Mouse (Mus musculus): ENCODE data around the gene Errfi1. TPM values are rescaled to one million over a fixed set of nuclear protein-coding genes. Genes with fewer than 3 reads are reported as not detected.

Gene Errfi1
- 14.7 and 14.9 TPM in 2 replicates for polyA plus RNA-seq (2016; fragmentation: Nextera tagmentation; extraction: Ambion mirVana)

- H3K4me3 ChIP-seq = peak within 1 kb of the TSS; percentile 70
Measured at GRCm38 (mm10) chr4:150853680-150854461, at the start of gene Errfi1. TSS of gene Errfi1 (plus strand) at chr4:150853919.

GRCm38 (mm10) chr4:150804204-150804603 lies 49.5 kb upstream of the Errfi1 start:
- ATAC-seq = no peak
- H3K9me3 ChIP-seq (replicated peaks) = no peaks in the 10 kb centered on the region
- peaks cover 4% of the 10 kb centered on the region; the same call in 1 of the 2 replicates for H3K27me3 ChIP-seq (replicated peaks)
- H3K4me1 ChIP-seq = peaks cover 28% of the 10 kb centered on the region
- H3K27ac ChIP-seq = no peak overlapping the region
- no peak overlapping the region for H3K9ac ChIP-seq
- no peak overlapping the region for H3K4me2 ChIP-seq
- 67% methylated on average over 6 of the region's 6 CpGs for WGBS (ENCODE audit: insufficient replicate concordance)
- H3K36me3 ChIP-seq = no peaks in the 10 kb centered on the region
- no peak overlapping the region for H3K4me3 ChIP-seq

More at GRCm38 (mm10) chr4:150853680-150854461, at the start of gene Errfi1:
- Histone ChIP-seq H3K36me3 (no peaks in the 10 kb centered on the region), H3K27me3 (replicated peaks) (peaks cover 30% of the 10 kb centered on the region), H3K9me3 (replicated peaks) (no peaks in the 10 kb centered on the region), H3K9ac (no peak within 1 kb of the TSS; the same call in 1 of the 2 replicates), H3K4me1 (peaks cover 42% of the 10 kb centered on the region), H3K27ac (peak within 1 kb of the TSS; percentile 72), H3K4me2 (peak within 1 kb of the TSS; percentile 97)
- ATAC-seq = peak; percentile 68
- WGBS (ENCODE audit: insufficient replicate concordance) = 48% methylated on average over 13 of the region's 13 CpGs

GRCm38 (mm10) chr4:150807727-150808470 lies 45.8 kb upstream of the Errfi1 start:
- H3K27ac ChIP-seq = no peak overlapping the region
- WGBS (ENCODE audit: insufficient replicate concordance) = 31% methylated on average over 20 of the region's 20 CpGs

DNA sequence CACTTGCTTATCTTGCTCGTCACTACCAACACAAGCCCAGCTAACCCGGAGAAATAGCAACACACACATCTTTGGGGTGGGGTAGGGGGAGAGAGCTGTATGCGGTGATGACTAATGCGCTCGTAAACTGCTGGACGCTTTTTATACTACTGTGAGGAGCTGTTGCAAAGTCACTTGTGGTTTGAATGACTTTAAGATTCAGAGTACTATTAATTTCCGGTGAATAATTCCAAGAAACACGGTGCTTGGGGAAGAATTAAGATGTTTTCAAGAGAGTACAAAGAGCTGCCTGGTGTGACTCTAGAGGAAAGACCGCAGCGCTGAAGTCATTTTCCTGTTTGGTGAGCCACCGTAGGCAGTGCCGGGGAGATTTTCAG lies 45.3 kb upstream of the Errfi1 start:
- no peaks in the 10 kb centered on the region for H3K9me3 ChIP-seq (replicated peaks)
- H3K4me2 ChIP-seq = peak overlapping the region; percentile 43

More at GRCm38 (mm10) chr4:150807727-150808470, 45.8 kb upstream of the Errfi1 start:
- Histone ChIP-seq H3K9ac (no peak overlapping the region), H3K27me3 (replicated peaks) (peaks cover 6% of the 10 kb centered on the region; the same call in 1 of the 2 replicates), H3K4me1 (peaks cover 33% of the 10 kb centered on the region), H3K36me3 (no peaks in the 10 kb centered on the region), H3K4me2 (peak overlapping the region; percentile 43), H3K9me3 (replicated peaks) (no peaks in the 10 kb centered on the region), H3K4me3 (no peak overlapping the region)
- ATAC-seq = peak; percentile 16; the same call in 1 of the 2 replicates

GRCm38 (mm10) chr4:150809323-150809722 lies 44.4 kb upstream of the Errfi1 start:
- H3K4me3 ChIP-seq = no peak overlapping the region
- no peak overlapping the region for H3K9ac ChIP-seq
- no peaks in the 10 kb centered on the region for H3K9me3 ChIP-seq (replicated peaks)
- H3K4me2 ChIP-seq = no peak overlapping the region
- H3K27me3 ChIP-seq (replicated peaks) = peaks cover 6% of the 10 kb centered on the region; the same call in 1 of the 2 replicates
- ATAC-seq = no peak
- 35% methylated on average over 9 of the region's 9 CpGs for WGBS (ENCODE audit: insufficient replicate concordance)
- no peaks in the 10 kb centered on the region for H3K36me3 ChIP-seq
- no peak overlapping the region for H3K27ac ChIP-seq
- peaks cover 33% of the 10 kb centered on the region for H3K4me1 ChIP-seq

More for the DNA sequence above, 45.3 kb upstream of the Errfi1 start:
- Histone ChIP-seq H3K36me3 (no peaks in the 10 kb centered on the region), H3K4me1 (peaks cover 33% of the 10 kb centered on the region), H3K9ac (no peak overlapping the region), H3K27ac (no peak overlapping the region), H3K4me3 (no peak overlapping the region), H3K27me3 (replicated peaks) (peaks cover 6% of the 10 kb centered on the region; the same call in 1 of the 2 replicates)
- ATAC-seq = peak; percentile 79
- 24% methylated on average over 12 of the region's 12 CpGs for WGBS (ENCODE audit: insufficient replicate concordance)

- H3K36me3 ChIP-seq = no peaks in the 10 kb centered on the region
- no peak overlapping the region for H3K9ac ChIP-seq
- H3K9me3 ChIP-seq (replicated peaks) = no peaks in the 10 kb centered on the region
- no peak overlapping the region for H3K27ac ChIP-seq
- H3K4me3 ChIP-seq = no peak overlapping the region
- 61% methylated on average over 4 of the region's 4 CpGs for WGBS (ENCODE audit: insufficient replicate concordance)
- H3K27me3 ChIP-seq (replicated peaks) = peaks cover 15% of the 10 kb centered on the region
- no peak for ATAC-seq
- no peaks in the 10 kb centered on the region for H3K4me1 ChIP-seq
- H3K4me2 ChIP-seq = no peak overlapping the region
Measured at GRCm38 (mm10) chr4:150815144-150815543, 38.6 kb upstream of the Errfi1 start.

GRCm38 (mm10) chr4:150816414-150816951 lies 37.2 kb upstream of the Errfi1 start:
- Histone ChIP-seq H3K27me3 (replicated peaks) (peaks cover 15% of the 10 kb centered on the region), H3K4me1 (no peaks in the 10 kb centered on the region), H3K4me3 (no peak overlapping the region), H3K27ac (no peak overlapping the region), H3K36me3 (no peaks in the 10 kb centered on the region), H3K9me3 (replicated peaks) (no peaks in the 10 kb centered on the region), H3K9ac (no peak overlapping the region), H3K4me2 (no peak overlapping the region)
- 68% methylated on average over 13 of the region's 13 CpGs for WGBS (ENCODE audit: insufficient replicate concordance)
- no peak for ATAC-seq

- no peaks in the 10 kb centered on the region for H3K9me3 ChIP-seq (replicated peaks)
- H3K27me3 ChIP-seq (replicated peaks) = peaks cover 19% of the 10 kb centered on the region
- H3K4me3 ChIP-seq = no peak overlapping the region
- no peak for ATAC-seq
- no peak overlapping the region for H3K27ac ChIP-seq
- 65% methylated on average over 12 of the region's 12 CpGs for WGBS (ENCODE audit: insufficient replicate concordance)
- H3K4me1 ChIP-seq = peaks cover 7% of the 10 kb centered on the region
- H3K4me2 ChIP-seq = no peak overlapping the region
- no peak overlapping the region for H3K9ac ChIP-seq
- H3K36me3 ChIP-seq = no peaks in the 10 kb centered on the region
Measured at GRCm38 (mm10) chr4:150819126-150819910, 34.4 kb upstream of the Errfi1 start.

DNA sequence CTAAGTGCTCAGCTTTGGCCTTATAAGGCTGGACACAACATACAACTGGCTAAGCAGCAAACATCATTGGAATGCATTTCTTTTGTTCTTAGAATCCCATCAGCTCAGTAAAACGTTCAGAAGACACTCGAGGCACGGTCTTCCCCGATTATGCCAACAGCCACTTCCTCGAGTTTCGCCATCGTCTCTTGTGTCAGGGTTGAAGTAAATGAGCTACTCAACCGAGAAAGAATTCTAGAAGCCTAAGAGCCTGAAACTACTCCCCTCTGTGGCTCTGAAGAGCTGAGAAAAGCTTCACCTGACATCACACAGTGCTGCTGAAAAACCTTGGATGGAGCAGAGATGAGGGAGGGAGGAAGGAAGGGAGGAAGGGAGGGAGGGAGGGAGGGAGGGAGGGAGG lies 32.3 kb upstream of the Errfi1 start:
- WGBS (ENCODE audit: insufficient replicate concordance) = 60% methylated on average over 8 of the region's 8 CpGs
- Histone ChIP-seq H3K9me3 (replicated peaks) (no peaks in the 10 kb centered on the region), H3K36me3 (no peaks in the 10 kb centered on the region), H3K4me3 (no peak overlapping the region), H3K9ac (no peak overlapping the region), H3K4me2 (no peak overlapping the region), H3K4me1 (peaks cover 27% of the 10 kb centered on the region), H3K27me3 (replicated peaks) (peaks cover 19% of the 10 kb centered on the region), H3K27ac (no peak overlapping the region)
- ATAC-seq = no peak

GRCm38 (mm10) chr4:150822624-150823023 lies 31.1 kb upstream of the Errfi1 start:
- H3K9me3 ChIP-seq (replicated peaks) = no peaks in the 10 kb centered on the region
- no peak overlapping the region for H3K27ac ChIP-seq
- H3K4me3 ChIP-seq = no peak overlapping the region
- peaks cover 27% of the 10 kb centered on the region for H3K4me1 ChIP-seq
- 72% methylated on average over 9 of the region's 9 CpGs for WGBS (ENCODE audit: insufficient replicate concordance)
- H3K4me2 ChIP-seq = no peak overlapping the region
- no peaks in the 10 kb centered on the region for H3K36me3 ChIP-seq
- ATAC-seq = no peak
- no peak overlapping the region for H3K9ac ChIP-seq
- peaks cover 16% of the 10 kb centered on the region; the same call in 1 of the 2 replicates for H3K27me3 ChIP-seq (replicated peaks)
